Mouse (Mus musculus) ES-E14 (cell line): Measurements from ENCODE around the gene Myo10.

Experiments
- CHD2 ChIP-seq: IDR thresholded peaks from 2 replicates; pipeline ENCODE4 v1.6.1; 2014; ENCODE audit warnings: mild to moderate bottlenecking, low read depth, low read length, inconsistent platforms
- HCFC1 ChIP-seq: IDR thresholded peaks from 2 replicates; pipeline ENCODE4 v1.6.1; 2012; ENCODE audit warnings: low read length, inconsistent platforms, borderline replicate concordance; ENCODE audit not compliant: insufficient read depth
- ZC3H11A ChIP-seq: IDR thresholded peaks from 2 replicates; pipeline ENCODE4 v1.6.1; 2012; ENCODE audit warnings: low read depth, mild to moderate bottlenecking, inconsistent platforms, low read length, borderline replicate concordance

DNA sequence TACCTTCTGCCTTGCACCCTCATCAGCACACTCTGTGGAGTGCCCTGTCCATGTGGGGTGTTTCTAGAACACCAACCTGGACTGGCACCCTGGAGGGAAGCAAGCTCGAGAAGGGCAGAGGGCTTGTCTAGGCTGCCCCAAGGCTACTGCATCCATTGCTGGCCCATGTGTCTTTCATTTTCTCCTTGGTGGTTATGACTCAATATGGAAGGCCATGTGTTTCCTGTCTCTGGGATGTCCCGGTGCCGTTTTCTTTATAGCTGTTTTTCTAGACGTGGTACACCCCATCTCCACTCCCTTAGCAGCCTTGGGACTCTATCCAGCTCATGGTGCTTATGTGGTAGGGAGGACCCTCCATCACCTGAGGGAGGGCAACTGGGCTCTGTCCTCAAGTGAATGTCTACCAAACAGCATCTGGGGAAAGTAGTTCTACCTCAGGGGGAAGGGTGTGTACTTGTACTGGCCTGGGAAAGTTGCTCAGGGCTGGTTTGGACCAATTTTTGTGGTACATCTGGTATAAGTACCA, 76.8 kb downstream of the Myo10 start:
- TF ChIP-seq HCFC1 (no peak), ZC3H11A (no peak), CHD2 (no peak)
